In the genomic region with DNA sequence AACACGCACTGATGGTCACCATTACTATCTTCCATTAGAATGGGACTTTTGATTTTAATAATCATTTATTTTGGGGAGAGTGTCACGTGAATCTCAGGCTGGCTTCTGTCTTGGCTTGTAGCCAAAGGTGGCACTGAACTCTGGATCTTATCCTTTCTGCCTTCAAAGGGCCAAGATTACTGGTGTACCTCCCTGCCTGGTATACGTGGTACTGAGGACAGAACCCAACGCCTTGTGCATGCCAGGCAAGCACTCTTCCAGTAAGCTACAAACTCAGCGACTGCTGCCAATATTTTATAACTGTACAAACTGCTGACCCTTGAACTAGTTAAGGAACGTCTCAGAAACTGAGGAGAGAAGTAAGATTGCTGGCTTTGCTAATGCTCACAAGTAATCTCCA, we compare ENCODE assay signal across 21 mouse cellular contexts. TPM values are rescaled to one million over a fixed set of nuclear protein-coding genes. Genes with fewer than 3 reads are reported as not detected.
A peak's percentile ranks its signal among the peaks of the same experiment; 100 is the strongest.
DNase-seq lines count a peak whose midpoint lies in the region; ATAC-seq and TF ChIP-seq lines count a peak whose summit lies in the region.
"Had no signal": no experiment of that assay in that cellular context is flagged by ENCODE, and none has a peak within 500 bp of the region (broad histone marks: within the 10 kb centered on the region; RNA-seq: fewer than 3 reads in every experiment).

No protein-coding gene starts in this region.

- H3K4me3 ChIP-seq in heart, embryonic 11.5 days (ENCODE audit: low read depth, low read length): no peak overlapping the region
- H3K4me3 ChIP-seq in kidney, adult 2 months (ENCODE audit: insufficient read depth, low read depth, low read length): no peak overlapping the region
- no peak overlapping the region for H3K4me3 ChIP-seq in kidney, embryonic 15.5 days (replicated peaks)
- no peak overlapping the region for H3K4me3 ChIP-seq in lung, postnatal 0 days (ENCODE audit: low read depth, low read length)
- H3K4me3 ChIP-seq: embryonic facial prominence, embryonic 13.5 days; forebrain, embryonic 12.5 days; hindbrain, embryonic 13.5 days had no signal

- DNase-seq in heart, adult 11 months: peak; percentile 76
- peak; percentile 83 for DNase-seq in kidney, adult 2 months
- peak; percentile 61 to 66 for DNase-seq in kidney, postnatal 25 days
- no peak for DNase-seq in lung, postnatal 0 days (ENCODE audit: low spot score)
- DNase-seq in cerebellum, postnatal 4 days (ENCODE audit: low spot score in 2 of 2): no peak
- DNase-seq: adrenal gland, postnatal 10 days; B cell, adult 2 months; cerebellum, adult 11 months; cerebellum, adult 8-10 months; cerebellum, postnatal 25 days; gastrocnemius, postnatal 10 days; heart, postnatal 14 days had no signal

- no peak for TF ChIP-seq EP300 in lung, postnatal 0 days (IDR thresholded peaks at IDR 0.05)

- TF ChIP-seq CTCF in kidney, adult 2 months (conservative IDR thresholded peaks at IDR 0.05; ENCODE audit: insufficient read depth, insufficient read length, low read depth, low read length): no peak
- TF ChIP-seq CTCF in lung, postnatal 0 days (IDR thresholded peaks at IDR 0.05): no peak

- no peaks in the 10 kb centered on the region for H3K27me3 ChIP-seq in heart, embryonic 11.5 days (ENCODE audit: control insufficient read depth, insufficient read depth, low read length)
- no peaks in the 10 kb centered on the region for H3K27me3 ChIP-seq in kidney, adult 2 months (replicated peaks; ENCODE audit: control insufficient read depth, insufficient read depth, low read length)
- H3K27me3 ChIP-seq in kidney, embryonic 15.5 days: no peaks in the 10 kb centered on the region
- no peaks in the 10 kb centered on the region for H3K27me3 ChIP-seq in lung, postnatal 0 days (replicated peaks; ENCODE audit: insufficient read depth, low read length)
- H3K27me3 ChIP-seq: embryonic facial prominence, embryonic 13.5 days; forebrain, embryonic 12.5 days; hindbrain, embryonic 13.5 days had no signal

- no peak for TF ChIP-seq POLR2A in kidney, adult 2 months (IDR thresholded peaks at IDR 0.05; ENCODE audit: low read depth, low read length)

- 81% methylated on average over 6 of the region's 6 CpGs for WGBS in heart, embryonic 11.5 days (ENCODE audit: insufficient replicate concordance)
- WGBS in kidney, adult 2 months: 51% methylated on average over 6 of the region's 6 CpGs
- WGBS in kidney, embryonic 15.5 days: 85% methylated on average over 6 of the region's 6 CpGs
- WGBS in lung, postnatal 0 days: 67% methylated on average over 6 of the region's 6 CpGs

- H3K9me3 ChIP-seq in heart, embryonic 11.5 days (replicated peaks; ENCODE audit: control insufficient read depth, low read length): no peaks in the 10 kb centered on the region
- H3K9me3 ChIP-seq in kidney, embryonic 15.5 days (replicated peaks): no peaks in the 10 kb centered on the region
- no peaks in the 10 kb centered on the region for H3K9me3 ChIP-seq in lung, postnatal 0 days (ENCODE audit: low read length)
- H3K9me3 ChIP-seq: embryonic facial prominence, embryonic 13.5 days; forebrain, embryonic 12.5 days; G1E; hindbrain, embryonic 13.5 days had no signal

- no peak overlapping the region for H3K27ac ChIP-seq in heart, embryonic 11.5 days (ENCODE audit: low read depth, low read length)
- peak overlapping the region; percentile 84 for H3K27ac ChIP-seq in kidney, adult 2 months (ENCODE audit: insufficient read depth, low read depth, low read length)
- no peak overlapping the region for H3K27ac ChIP-seq in kidney, embryonic 15.5 days
- H3K27ac ChIP-seq in lung, postnatal 0 days (ENCODE audit: low read length): no peak overlapping the region
- H3K27ac ChIP-seq: embryonic facial prominence, embryonic 13.5 days; forebrain, embryonic 12.5 days; hindbrain, embryonic 13.5 days; hindbrain, postnatal 0 days had no signal

- peaks cover 5% of the 10 kb centered on the region; the same call in 1 of the 2 replicates for H3K4me1 ChIP-seq in heart, embryonic 11.5 days (ENCODE audit: control insufficient read depth, insufficient read depth, low read length)
- peaks cover 10% of the 10 kb centered on the region; the same call in 1 of the 2 replicates for H3K4me1 ChIP-seq in kidney, adult 2 months (ENCODE audit: control insufficient read depth, insufficient read depth, low read length)
- peaks cover 12% of the 10 kb centered on the region for H3K4me1 ChIP-seq in kidney, embryonic 15.5 days
- peaks cover 4% of the 10 kb centered on the region; the same call in 1 of the 2 replicates for H3K4me1 ChIP-seq in lung, postnatal 0 days (ENCODE audit: insufficient read depth, low read depth, low read length)

- no peak overlapping the region for H3K4me2 ChIP-seq in heart, embryonic 11.5 days
- H3K4me2 ChIP-seq in kidney, embryonic 15.5 days: no peak overlapping the region
- H3K4me2 ChIP-seq in lung, postnatal 0 days (replicated peaks; ENCODE audit: low read depth, low read length): no peak overlapping the region
- H3K4me2 ChIP-seq: embryonic facial prominence, embryonic 13.5 days; forebrain, embryonic 12.5 days; hindbrain, embryonic 13.5 days had no signal

- H3K36me3 ChIP-seq in heart, embryonic 11.5 days (ENCODE audit: control insufficient read depth, insufficient read depth, low read length): no peaks in the 10 kb centered on the region
- no peaks in the 10 kb centered on the region for H3K36me3 ChIP-seq in kidney, adult 2 months (ENCODE audit: control insufficient read depth, insufficient read depth, low read length)
- H3K36me3 ChIP-seq in kidney, embryonic 15.5 days: no peaks in the 10 kb centered on the region
- no peaks in the 10 kb centered on the region for H3K36me3 ChIP-seq in lung, postnatal 0 days (ENCODE audit: insufficient read depth, low read length)
- H3K36me3 ChIP-seq: embryonic facial prominence, embryonic 13.5 days; forebrain, embryonic 12.5 days had no signal

- ATAC-seq in heart, embryonic 11.5 days (replicated peaks; ENCODE audit: insufficient number of reproducible peaks, low FRiP score, low TSS enrichment): no peak
- ATAC-seq in kidney, embryonic 15.5 days (replicated peaks; ENCODE audit: low FRiP score): no peak
- no peak for ATAC-seq in lung, postnatal 0 days
- ATAC-seq: CD4-positive, CD25-positive, alpha-beta regulatory T cell, adult 4 months; forebrain, embryonic 16.5 days; hindbrain, postnatal 0 days had no signal

- H3K9ac ChIP-seq in heart, embryonic 11.5 days (ENCODE audit: low read depth, low read length): no peak overlapping the region
- no peak overlapping the region for H3K9ac ChIP-seq in kidney, embryonic 15.5 days
- H3K9ac ChIP-seq in lung, postnatal 0 days (replicated peaks; ENCODE audit: low read depth): no peak overlapping the region
- H3K9ac ChIP-seq: embryonic facial prominence, embryonic 13.5 days; forebrain, embryonic 12.5 days; hindbrain, embryonic 13.5 days had no signal

RNA-seq across cellular contexts. Expression of a gene that starts 2.5 kb away (rescaled TPM):
- polyA plus RNA-seq in heart, embryonic 11.5 days (2014; fragmentation: Nextera tagmentation; extraction: Ambion mirVana): 22.7 and 26.6 TPM in 2 replicates
- polyA plus RNA-seq in kidney, adult 2 months (2012; rRNA removed): 5.5 and 5.7 TPM in 2 replicates
- 26.9 and 28.4 TPM in 2 replicates for polyA plus RNA-seq in kidney, embryonic 15.5 days (2015; fragmentation: Nextera tagmentation; extraction: Ambion mirVana)
- polyA plus RNA-seq in lung, postnatal 0 days (2015; fragmentation: Nextera tagmentation; extraction: Ambion mirVana): 13.1 and 15.0 TPM in 2 replicates

RNA-seq across cellular contexts. Expression of a gene that starts 5.4 kb away (rescaled TPM):
- 11.7 and 13.1 TPM in 2 replicates for polyA plus RNA-seq in heart, embryonic 11.5 days (2014; fragmentation: Nextera tagmentation; extraction: Ambion mirVana)
- 9.8 and 13.1 TPM in 2 replicates for polyA plus RNA-seq in kidney, adult 2 months (2012; rRNA removed)
- polyA plus RNA-seq in kidney, embryonic 15.5 days (2015; fragmentation: Nextera tagmentation; extraction: Ambion mirVana): 12.3 and 13.2 TPM in 2 replicates
- polyA plus RNA-seq in lung, postnatal 0 days (2015; fragmentation: Nextera tagmentation; extraction: Ambion mirVana): 5.7 and 7.0 TPM in 2 replicates

RNA-seq across cellular contexts. Expression of a gene that starts 19.6 kb away (rescaled TPM):
- polyA plus RNA-seq in heart, embryonic 11.5 days (2014; fragmentation: Nextera tagmentation; extraction: Ambion mirVana): 41.9 and 44.7 TPM in 2 replicates
- 19.5 and 20.6 TPM in 2 replicates for polyA plus RNA-seq in kidney, adult 2 months (2012; rRNA removed)
- polyA plus RNA-seq in kidney, embryonic 15.5 days (2015; fragmentation: Nextera tagmentation; extraction: Ambion mirVana): 37.8 and 46.1 TPM in 2 replicates
- polyA plus RNA-seq in lung, postnatal 0 days (2015; fragmentation: Nextera tagmentation; extraction: Ambion mirVana): 41.0 and 43.5 TPM in 2 replicates

Comparison
In these comparisons a context has a peak if more than half of its experiments do, and no peak if none do; other contexts are left out.
1. DNase-seq: peak in heart, adult 11 months (single experiment), kidney, adult 2 months (single experiment) and kidney, postnatal 25 days (2 of 2); none in lung, postnatal 0 days (single experiment) and cerebellum, postnatal 4 days (0 of 2).